Mouse (Mus musculus) cerebellum, postnatal 36 days (tissue): ENCODE results near the gene Hk1.

Experiments used
- DNase-seq, 2 experiments: peaks; one replicate each; pipeline ENCODE4 v3.0.0; 2021 to 2022; ENCODE audit warnings: mixed read lengths in 2 of 2

The Hk1 gene

GRCm38 (mm10) chr10:62269278-62269677 lies 110.4 kb downstream of the Hk1 start:
- no peak for DNase-seq

- no peak for DNase-seq
Measured at GRCm38 (mm10) chr10:62264299-62264698, 115.4 kb downstream of the Hk1 start.

- DNase-seq, result peak; percentile 70 to 74
Measured at GRCm38 (mm10) chr10:62261115-62261886, 118.4 kb downstream of the Hk1 start.

GRCm38 (mm10) chr10:62258298-62258697 lies 121.4 kb downstream of the Hk1 start:
- no peak for DNase-seq

- no peak for DNase-seq
Measured at GRCm38 (mm10) chr10:62252496-62253235, 127.0 kb downstream of the Hk1 start.

- DNase-seq, result no peak
Measured at GRCm38 (mm10) chr10:62252000-62252488, 127.7 kb downstream of the Hk1 start, which contains the start of gene Tacr2. TSS of gene Tacr2 (plus strand) at chr10:62252438.

- no peak for DNase-seq
Measured at GRCm38 (mm10) chr10:62247815-62248214, 131.9 kb downstream of the Hk1 start.

- no peak for DNase-seq
Measured at GRCm38 (mm10) chr10:62247156-62247555, 132.6 kb downstream of the Hk1 start.

- no peak for DNase-seq
Measured at GRCm38 (mm10) chr10:62244067-62244466, 135.6 kb downstream of the Hk1 start.

GRCm38 (mm10) chr10:62242896-62243295 lies 136.8 kb downstream of the Hk1 start:
- DNase-seq, result peak; percentile 38 to 70

- DNase-seq, result no peak
Measured at GRCm38 (mm10) chr10:62242358-62242757, 137.3 kb downstream of the Hk1 start.

- DNase-seq, result peak in 1 of 2 experiments; percentile 44
Measured at GRCm38 (mm10) chr10:62239270-62239669, 140.4 kb downstream of the Hk1 start.

- DNase-seq, result no peak
Measured at GRCm38 (mm10) chr10:62238688-62239087, 141.0 kb downstream of the Hk1 start.

GRCm38 (mm10) chr10:62237205-62237604 lies 142.5 kb downstream of the Hk1 start:
- DNase-seq, result no peak

- no peak for DNase-seq
Measured at GRCm38 (mm10) chr10:62236165-62236564, 143.5 kb downstream of the Hk1 start.

- no peak for DNase-seq
Measured at GRCm38 (mm10) chr10:62231811-62232210, 147.9 kb downstream of the Hk1 start.

GRCm38 (mm10) chr10:62231395-62231732 lies 148.3 kb downstream of the Hk1 start:
- DNase-seq, result no peak

- peak; percentile 93 to 96 for DNase-seq
Measured at GRCm38 (mm10) chr10:62230708-62231394, 148.9 kb downstream of the Hk1 start, which contains the start of gene Tspan15. TSS of gene Tspan15 (minus strand) at chr10:62231251.

- DNase-seq, result peak in 1 of 2 experiments; percentile 45
Measured at GRCm38 (mm10) chr10:62228126-62228525, 151.6 kb downstream of the Hk1 start.

GRCm38 (mm10) chr10:62225839-62226238 lies 153.9 kb downstream of the Hk1 start:
- no peak for DNase-seq

- DNase-seq, result no peak
Measured at GRCm38 (mm10) chr10:62224231-62224630, 155.5 kb downstream of the Hk1 start.

GRCm38 (mm10) chr10:62222777-62223176 lies 156.9 kb downstream of the Hk1 start:
- no peak for DNase-seq

GRCm38 (mm10) chr10:62221647-62222046 lies 158.1 kb downstream of the Hk1 start:
- no peak for DNase-seq
